Mouse (Mus musculus): ENCODE data around the gene Pax8.

Gene Pax8

GRCm38 (mm10) chr2:24467156-24467555, 8.2 kb downstream of the Pax8 start:
- no peak for DNase-seq (ENCODE audit: extremely low read depth, low read depth)

- no peak for DNase-seq (ENCODE audit: extremely low read depth, low read depth)
Measured at GRCm38 (mm10) chr2:24460808-24461127, 14.6 kb downstream of the Pax8 start.

- no peak for DNase-seq (ENCODE audit: extremely low read depth, low read depth)
Measured at GRCm38 (mm10) chr2:24460112-24460807, 15.1 kb downstream of the Pax8 start.

GRCm38 (mm10) chr2:24456841-24457240, 18.6 kb downstream of the Pax8 start:
- DNase-seq (ENCODE audit: extremely low read depth, low read depth) = no peak

GRCm38 (mm10) chr2:24455057-24455855, 20.1 kb downstream of the Pax8 start:
- DNase-seq (ENCODE audit: extremely low read depth, low read depth) = no peak

DNA sequence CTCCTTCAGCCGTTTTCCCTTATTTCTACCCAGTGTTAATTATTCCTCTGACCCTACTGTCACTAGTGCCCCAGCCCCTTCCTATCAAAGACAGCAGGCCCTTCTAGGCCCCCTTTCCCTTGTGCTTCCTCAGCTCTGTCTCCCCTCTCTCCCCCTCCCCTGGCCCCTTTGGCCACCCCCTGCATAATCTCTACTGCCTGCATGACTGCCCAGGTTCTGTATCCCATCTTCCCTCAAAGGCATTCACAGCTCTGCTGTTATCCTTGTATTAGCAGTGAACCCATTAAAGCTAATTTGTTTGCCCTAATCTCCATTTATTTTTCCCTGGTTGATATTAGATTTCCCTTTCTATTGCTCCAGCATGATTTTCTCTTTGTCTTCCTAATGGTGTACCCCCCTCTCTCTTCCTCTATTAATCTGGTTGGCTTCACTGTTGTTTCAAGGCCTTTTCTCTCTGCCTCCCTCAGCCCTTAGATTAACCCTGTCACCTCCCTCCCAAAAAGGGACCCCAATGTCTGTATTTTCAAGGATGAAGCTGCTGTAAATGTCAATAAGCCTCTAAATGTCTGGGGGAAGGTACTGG, 20.9 kb downstream of the Pax8 start:
- DNase-seq (ENCODE audit: extremely low read depth, low read depth) = no peak

GRCm38 (mm10) chr2:24453206-24453605, 22.2 kb downstream of the Pax8 start:
- no peak for DNase-seq (ENCODE audit: extremely low read depth, low read depth)

DNA sequence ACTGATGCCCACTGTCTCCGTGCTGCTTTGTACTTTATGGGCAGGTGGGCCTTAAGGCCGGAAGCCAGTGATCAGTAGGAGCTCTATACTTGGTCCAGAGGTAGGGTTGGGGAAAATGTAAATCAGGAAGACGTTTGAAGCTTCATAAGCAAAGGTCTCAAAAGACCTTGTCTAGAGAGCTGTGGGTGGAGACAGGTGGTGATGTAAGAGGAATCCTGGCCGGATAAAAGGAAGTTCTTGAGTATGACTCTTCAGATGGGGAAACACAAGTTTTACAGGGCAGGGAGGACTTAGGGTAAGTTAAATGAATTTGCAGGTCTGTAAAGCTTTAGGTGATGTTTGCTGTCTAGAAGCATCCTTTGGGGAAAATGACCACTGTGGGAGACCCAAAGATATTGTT, 26.3 kb downstream of the Pax8 start:
- DNase-seq (ENCODE audit: extremely low read depth, low read depth) = no peak

DNA sequence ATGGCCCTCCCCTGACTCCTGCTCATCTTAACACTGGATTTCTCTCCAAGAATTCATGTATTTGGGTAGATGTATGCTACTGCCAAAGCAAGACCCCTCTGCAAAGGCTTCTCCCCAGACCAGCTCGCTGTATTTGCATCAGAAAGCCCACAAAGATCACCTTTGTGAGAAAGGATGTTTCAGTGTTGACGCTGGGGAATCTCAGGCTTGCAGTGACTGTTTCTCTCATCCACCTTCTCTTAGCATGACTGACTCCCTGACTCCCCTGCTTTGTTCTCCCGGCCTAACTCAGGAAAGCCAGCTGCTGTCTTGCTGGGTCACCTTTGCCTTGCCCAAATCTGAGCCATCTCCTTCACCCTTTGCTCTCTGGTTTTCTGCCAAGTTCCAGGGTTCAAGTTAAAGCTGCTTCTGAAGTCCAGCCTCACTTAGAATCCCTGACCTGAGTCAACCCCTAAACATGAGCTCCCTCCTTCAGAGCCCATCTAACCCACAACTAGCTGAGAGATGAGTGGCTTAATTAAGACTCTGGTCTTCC, 32.1 kb downstream of the Pax8 start:
- no peak for DNase-seq (ENCODE audit: extremely low read depth, low read depth)

DNA sequence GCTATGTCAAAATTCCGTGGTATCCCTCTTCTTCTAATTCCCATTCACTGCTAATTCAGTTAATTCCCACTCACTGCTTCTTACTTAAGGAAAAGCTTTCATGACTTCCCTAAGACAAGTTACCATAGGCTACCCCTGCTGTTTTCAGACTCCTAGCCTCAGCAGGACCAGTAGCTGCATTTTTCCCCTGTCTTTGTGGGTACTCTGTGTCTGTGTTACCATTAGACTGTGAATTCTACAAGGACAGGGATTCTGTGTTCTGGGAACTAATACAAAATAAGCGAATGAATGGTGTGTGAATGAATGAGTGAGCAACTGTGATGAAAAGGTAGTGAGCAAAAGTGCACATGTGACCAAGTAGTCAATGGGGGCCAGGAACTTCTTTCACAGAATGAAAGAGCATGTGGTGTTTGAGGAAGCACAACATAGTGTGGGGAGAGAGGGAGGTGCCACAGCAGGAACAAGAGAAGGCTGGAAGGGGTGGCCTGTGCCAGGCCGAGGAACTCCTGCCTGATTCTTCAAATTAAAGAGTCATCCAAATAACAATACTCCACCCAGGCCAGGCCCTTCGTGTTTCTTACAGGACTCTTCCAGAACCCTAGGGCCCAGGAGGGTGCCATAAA, 33.0 kb downstream of the Pax8 start:
- DNase-seq (ENCODE audit: extremely low read depth, low read depth) = no peak

DNA sequence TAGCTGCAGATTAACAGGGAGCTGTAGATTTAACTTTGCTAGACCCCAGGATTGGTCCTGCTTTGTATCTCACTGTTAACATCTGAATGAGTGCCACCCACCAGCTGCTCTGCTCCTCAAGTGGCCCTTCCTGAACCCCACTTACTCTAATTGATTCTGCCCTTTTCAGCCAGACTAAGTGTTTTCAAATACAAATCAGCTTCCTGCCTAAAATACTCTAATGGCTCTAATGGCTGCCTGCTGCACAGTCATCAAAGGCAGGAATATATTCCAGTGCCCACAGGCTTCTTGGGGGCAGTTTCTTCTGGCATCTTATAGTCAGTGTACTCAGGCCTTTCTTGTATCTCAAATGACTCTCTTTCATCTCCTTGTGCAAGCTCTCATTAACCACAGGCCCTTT, 33.5 kb downstream of the Pax8 start:
- no peak for DNase-seq (ENCODE audit: extremely low read depth, low read depth)

GRCm38 (mm10) chr2:24440056-24440455, 35.3 kb downstream of the Pax8 start:
- no peak for DNase-seq (ENCODE audit: extremely low read depth, low read depth)

- no peak for DNase-seq (ENCODE audit: extremely low read depth, low read depth)
Measured at GRCm38 (mm10) chr2:24435699-24436098, 39.7 kb downstream of the Pax8 start.

GRCm38 (mm10) chr2:24434670-24435069, 40.7 kb downstream of the Pax8 start:
- DNase-seq (ENCODE audit: extremely low read depth, low read depth) = no peak

DNA sequence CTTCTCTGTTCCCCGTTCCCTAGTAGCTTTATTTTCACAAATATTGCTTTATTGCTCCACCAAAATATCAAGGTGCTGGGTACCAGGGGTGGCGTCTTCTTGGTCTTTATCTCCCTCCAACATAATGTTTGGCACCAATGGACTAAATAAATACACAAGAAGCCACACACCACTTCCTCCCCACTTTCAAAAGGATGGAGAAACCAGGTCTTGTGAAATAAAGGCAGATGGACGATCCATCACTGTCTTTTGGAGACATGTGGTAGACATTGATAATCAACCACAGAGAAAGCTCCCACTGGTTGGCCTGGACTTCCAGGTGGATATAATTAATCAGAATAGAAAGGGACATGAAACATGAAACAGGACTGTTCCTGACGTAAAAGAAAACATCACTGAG, 45.6 kb downstream of the Pax8 start:
- no peak for DNase-seq (ENCODE audit: extremely low read depth, low read depth)

GRCm38 (mm10) chr2:24427866-24428675, 47.3 kb downstream of the Pax8 start:
- no peak for DNase-seq (ENCODE audit: extremely low read depth, low read depth)

- no peak for DNase-seq (ENCODE audit: extremely low read depth, low read depth)
Measured at GRCm38 (mm10) chr2:24425630-24426029, 49.8 kb downstream of the Pax8 start.

GRCm38 (mm10) chr2:24422815-24423214, 52.6 kb downstream of the Pax8 start:
- no peak for DNase-seq (ENCODE audit: extremely low read depth, low read depth)

DNA sequence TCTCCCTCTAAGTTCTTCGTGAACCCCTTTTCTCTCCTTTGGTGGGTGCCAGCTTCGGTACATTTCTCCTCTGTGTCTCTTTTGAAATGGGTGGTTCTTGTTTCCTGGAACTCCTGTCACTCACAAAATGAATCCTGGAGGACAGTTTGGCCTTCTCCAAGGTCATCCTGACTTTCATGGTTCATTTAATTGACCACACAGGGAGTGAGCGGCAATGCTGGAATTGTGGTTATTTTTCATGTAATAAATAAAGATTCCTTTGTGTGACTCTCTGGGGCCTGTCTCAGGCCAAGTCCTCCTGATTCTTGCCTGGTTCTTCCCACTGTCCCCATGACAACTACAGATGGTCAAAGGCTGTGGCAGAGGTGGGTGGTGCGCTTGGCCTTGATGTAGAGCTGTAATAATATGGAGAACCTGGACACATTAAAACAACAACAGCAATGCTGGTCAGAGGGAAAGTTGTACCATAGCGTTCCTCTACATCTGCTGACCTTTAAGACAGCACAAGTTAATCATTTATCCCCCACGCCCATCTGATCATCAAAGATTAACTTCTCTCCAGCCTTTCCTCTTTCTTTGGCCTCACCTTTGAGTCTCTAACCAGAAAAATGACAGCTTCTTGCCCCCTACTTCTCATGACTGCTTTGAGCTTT, 54.1 kb downstream of the Pax8 start:
- DNase-seq (ENCODE audit: extremely low read depth, low read depth) = no peak

- DNase-seq (ENCODE audit: extremely low read depth, low read depth) = no peak
Measured at GRCm38 (mm10) chr2:24417564-24417963, 57.8 kb downstream of the Pax8 start.

DNA sequence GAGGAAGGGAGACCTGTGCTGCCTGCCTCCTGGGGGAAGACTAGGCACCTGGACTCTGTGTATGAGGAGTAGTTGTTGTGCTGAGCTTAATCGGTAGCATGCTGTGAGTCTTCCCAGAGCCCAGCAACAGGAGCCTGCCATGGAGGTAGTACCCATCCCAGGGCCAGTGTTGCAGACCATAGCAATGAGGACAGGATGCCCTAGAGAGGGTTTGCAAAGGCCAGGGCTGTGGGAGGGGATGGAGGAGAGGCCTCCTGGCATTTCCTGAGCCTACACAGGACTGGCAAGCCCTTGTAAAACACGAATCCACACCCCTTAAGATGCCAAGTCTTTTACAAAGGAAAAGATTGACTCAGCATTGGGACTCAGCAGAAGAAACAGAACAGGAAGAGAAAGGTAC, 58.3 kb downstream of the Pax8 start:
- no peak for DNase-seq (ENCODE audit: extremely low read depth, low read depth)

Data from MEL-GATA-1-ER (cell line).